Mouse (Mus musculus) 416B (cell line): ENCODE data around the gene Olfr727.

Experiments
- DNase-seq: peaks from one replicate; pipeline ENCODE4 v3.0.0; 2011; ENCODE audit warnings: low read depth

Olfr727 gene

DNA sequence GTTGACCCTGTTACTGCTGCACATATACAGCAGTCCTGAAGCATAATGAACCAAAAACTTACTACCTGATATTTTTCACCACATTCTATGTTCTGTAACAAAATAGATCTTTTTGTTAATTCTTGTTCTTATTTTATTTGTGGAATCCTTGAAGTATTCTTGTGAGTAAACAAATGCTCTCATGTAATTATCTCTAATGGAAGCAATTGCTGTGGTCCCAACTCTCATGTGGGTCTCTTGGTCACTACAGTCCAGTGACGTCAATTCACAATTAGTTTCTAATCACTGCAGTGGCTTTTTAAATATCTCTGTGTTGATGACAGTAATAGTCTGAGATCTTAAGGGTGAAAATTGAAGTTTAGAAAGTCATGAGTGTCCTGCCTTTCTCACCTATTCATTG, at the start of gene Olfr727:
Gene Olfr727 (plus strand): TSS at position 301 of the 400 bp plus-strand sequence.
- no peak for DNase-seq

DNA sequence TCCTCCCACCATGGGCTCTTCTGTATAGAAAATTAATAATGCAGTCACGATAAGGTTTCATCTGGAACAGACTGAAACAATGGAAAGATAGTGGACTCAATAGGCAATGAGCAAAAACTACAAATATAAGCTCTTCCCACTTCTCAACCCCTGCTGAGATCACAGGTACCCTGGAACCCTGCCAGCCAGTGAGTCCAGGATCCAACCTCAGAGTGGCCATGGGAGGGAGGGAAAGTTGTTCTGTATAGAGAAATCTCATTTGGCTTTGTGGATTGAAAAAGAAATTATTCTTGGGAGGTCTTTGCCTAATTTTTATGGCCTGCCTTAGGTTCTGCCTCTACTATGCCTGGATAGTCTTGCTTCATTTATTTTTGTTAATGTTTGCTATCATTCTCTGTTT, 32.1 kb upstream of the Olfr727 start, which contains the start of gene Olfr726:
Gene Olfr726 (minus strand): TSS at position 101 of the 400 bp plus-strand sequence.
- no peak for DNase-seq

DNA sequence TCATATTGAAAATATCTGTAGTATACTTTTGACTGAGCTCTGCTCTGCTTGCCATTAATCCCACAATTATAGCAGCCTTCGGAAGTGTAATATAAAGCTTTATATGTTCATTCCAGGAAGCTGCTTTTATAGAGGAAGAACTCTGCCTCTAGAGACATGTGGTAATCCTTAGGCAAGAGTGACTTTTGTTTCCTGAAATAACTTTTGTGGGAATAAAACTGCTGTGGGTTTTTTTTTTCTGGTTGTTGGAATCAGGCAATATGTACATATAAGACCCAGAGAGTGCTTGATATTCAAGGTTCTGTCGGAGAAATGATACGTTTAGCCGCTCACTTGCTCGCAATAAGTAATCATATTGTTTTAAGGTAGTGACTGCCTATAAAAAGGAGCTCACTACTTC, 19.6 kb downstream of the Olfr727 start, which contains the start of gene Olfr728:
Gene Olfr728 (minus strand): TSS at position 101 of the 400 bp plus-strand sequence.
- no peak for DNase-seq

DNA sequence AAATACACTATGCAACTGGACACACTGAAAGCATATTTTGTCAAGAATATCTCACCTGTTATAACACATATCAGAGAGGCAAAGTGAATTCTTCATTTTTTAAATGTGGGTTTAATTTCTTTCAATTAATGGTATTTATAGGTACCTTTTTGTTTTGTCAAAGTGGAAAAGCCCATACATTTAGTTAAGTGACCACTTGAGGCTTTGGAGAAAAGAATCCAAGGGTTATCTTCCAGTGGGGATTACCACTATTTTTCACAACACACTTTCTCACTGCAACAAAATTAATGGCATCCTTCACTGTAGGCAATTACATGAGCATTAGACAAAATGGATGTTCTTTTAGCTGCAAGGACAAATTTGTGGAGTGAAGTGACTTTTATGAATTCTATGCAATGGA, 29.8 kb downstream of the Olfr727 start, which contains the start of gene Olfr729:
Gene Olfr729 (minus strand): TSS at position 101 of the 400 bp plus-strand sequence.
- DNase-seq, result no peak
